Mouse (Mus musculus): Measurements from ENCODE around the gene Ptprd. TPM values are rescaled to one million over a fixed set of nuclear protein-coding genes. Genes with fewer than 3 reads are reported as not detected.

The Ptprd gene
- total RNA-seq, 1 experiment: 1.3 TPM

DNA sequence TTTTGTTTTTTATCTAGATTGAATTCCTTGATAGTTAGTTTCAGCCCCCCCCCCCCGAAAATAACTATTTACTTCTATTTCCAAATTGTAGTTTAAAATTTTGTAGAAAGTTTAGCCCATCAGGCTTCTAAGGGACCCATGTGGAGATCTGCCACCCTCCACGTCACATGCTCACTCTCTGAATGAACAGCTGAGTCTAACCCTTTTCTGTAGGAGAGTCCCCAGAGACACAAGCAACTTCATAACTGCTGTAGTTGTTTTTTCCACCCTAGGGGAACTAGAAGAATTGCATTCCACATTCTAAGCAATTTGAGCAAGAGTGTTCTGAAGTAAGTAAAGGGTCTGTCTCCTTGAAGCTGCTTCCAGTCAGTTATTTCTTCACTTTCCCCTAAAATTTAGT is 1989.2 kb downstream of the Ptprd start:
- Histone ChIP-seq H3K4me1 (ENCODE audit: control insufficient read depth in 2 of 2, insufficient read depth in 2 of 2, low read length in 2 of 2, poor library complexity in 1 of 2) (no peaks in the 10 kb centered on the region), H3K27ac (ENCODE audit: insufficient read depth, low read depth, low read length, poor library complexity, severe bottlenecking) (no peak overlapping the region), H3K9ac (ENCODE audit: insufficient read depth, low read depth, low read length, poor library complexity, severe bottlenecking) (no peak overlapping the region), H3K9me3 (ENCODE audit: control insufficient read depth, insufficient read depth, low read depth, low read length) (no peaks in the 10 kb centered on the region), H3K4me3 (ENCODE audit: insufficient read depth in 1 of 2, low read depth in 1 of 2, low read length in 2 of 2, poor library complexity in 1 of 2, severe bottlenecking in 1 of 2) (no peak overlapping the region), H3K36me3 (ENCODE audit: control insufficient read depth, insufficient read depth, low read length, poor library complexity, severe bottlenecking) (no peaks in the 10 kb centered on the region)
- no peak for DNase-seq (ENCODE audit: low read depth, low spot score)
- TF ChIP-seq ZC3H11A (IDR thresholded peaks at IDR 0.05; ENCODE audit: borderline replicate concordance, low read depth, low read length) (no peak), CHD2 (IDR thresholded peaks at IDR 0.05; ENCODE audit: low read depth, low read length) (no peak), HCFC1 (IDR thresholded peaks at IDR 0.05; ENCODE audit: borderline replicate concordance, insufficient read depth, low read length) (no peak), MAFK (IDR thresholded peaks at IDR 0.05; ENCODE audit: insufficient read depth, low read depth, low read length) (no peak), ZNF384 (IDR thresholded peaks at IDR 0.05; ENCODE audit: low read depth, low read length) (no peak)
- in situ Hi-C loops (cut with MboI; ENCODE audit: low sequenced_read_pairs in 2 of 2, unreplicated experiment in 2 of 2): no loop called here

DNA sequence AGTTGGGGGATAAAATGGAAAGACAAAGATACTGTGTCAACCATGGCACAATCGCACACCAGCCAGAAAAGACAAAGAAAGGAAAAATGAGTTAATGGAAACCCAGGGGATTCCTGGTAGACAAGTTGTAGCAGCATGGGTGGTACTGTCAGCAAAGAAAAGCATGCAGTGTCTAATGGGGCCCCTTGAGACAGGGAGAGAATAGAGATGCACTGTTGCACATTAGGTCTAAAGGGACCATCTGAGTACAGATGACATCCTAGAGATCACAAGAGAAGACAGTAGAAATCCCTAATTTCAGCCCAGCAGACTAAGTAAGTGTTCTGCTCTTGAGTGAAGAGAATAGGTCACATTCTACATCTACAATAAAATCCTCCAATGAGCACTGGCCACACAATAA is 1993.7 kb downstream of the Ptprd start:
- H3K9me3 ChIP-seq (ENCODE audit: control insufficient read depth, insufficient read depth, low read depth, low read length): no peaks in the 10 kb centered on the region
- no peak for DNase-seq (ENCODE audit: low read depth, low spot score)
- no peak overlapping the region for H3K9ac ChIP-seq (ENCODE audit: insufficient read depth, low read depth, low read length, poor library complexity, severe bottlenecking)
- TF ChIP-seq ZNF384 (IDR thresholded peaks at IDR 0.05; ENCODE audit: low read depth, low read length): no peak
- no peak for TF ChIP-seq MAFK (IDR thresholded peaks at IDR 0.05; ENCODE audit: insufficient read depth, low read depth, low read length)
- TF ChIP-seq HCFC1 (IDR thresholded peaks at IDR 0.05; ENCODE audit: borderline replicate concordance, insufficient read depth, low read length): no peak
- TF ChIP-seq ZC3H11A (IDR thresholded peaks at IDR 0.05; ENCODE audit: borderline replicate concordance, low read depth, low read length): no peak
- no peak for TF ChIP-seq CHD2 (IDR thresholded peaks at IDR 0.05; ENCODE audit: low read depth, low read length)
- H3K27ac ChIP-seq (ENCODE audit: insufficient read depth, low read depth, low read length, poor library complexity, severe bottlenecking): no peak overlapping the region
- H3K36me3 ChIP-seq (ENCODE audit: control insufficient read depth, insufficient read depth, low read length, poor library complexity, severe bottlenecking): no peaks in the 10 kb centered on the region
- in situ Hi-C loops (cut with MboI; ENCODE audit: low sequenced_read_pairs in 2 of 2, unreplicated experiment in 2 of 2): no loop called here
- no peaks in the 10 kb centered on the region for H3K4me1 ChIP-seq (ENCODE audit: control insufficient read depth in 2 of 2, insufficient read depth in 2 of 2, low read length in 2 of 2, poor library complexity in 1 of 2)
- no peak overlapping the region for H3K4me3 ChIP-seq (ENCODE audit: insufficient read depth in 1 of 2, low read depth in 1 of 2, low read length in 2 of 2, poor library complexity in 1 of 2, severe bottlenecking in 1 of 2)

DNA sequence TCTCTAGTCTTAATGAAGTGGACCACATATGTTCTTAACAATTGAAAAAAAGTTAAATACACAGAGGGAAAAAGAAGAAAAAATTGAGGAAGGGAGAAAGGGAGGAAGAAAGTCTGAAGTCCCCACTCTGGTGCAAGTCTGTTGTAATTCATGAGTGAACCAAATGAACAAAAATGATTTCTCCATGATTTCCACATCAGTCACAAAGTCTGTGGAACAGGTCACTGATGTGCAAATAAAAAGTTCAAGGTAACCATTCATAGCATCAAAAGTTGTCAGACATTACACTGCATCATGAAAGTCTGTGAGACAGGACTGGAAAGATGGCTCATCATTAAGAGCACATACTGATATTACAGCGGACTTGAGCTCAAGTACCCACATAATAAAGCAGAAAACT is 1996.6 kb downstream of the Ptprd start:
- Histone ChIP-seq H3K9ac (ENCODE audit: insufficient read depth, low read depth, low read length, poor library complexity, severe bottlenecking) (no peak overlapping the region), H3K4me1 (ENCODE audit: control insufficient read depth in 2 of 2, insufficient read depth in 2 of 2, low read length in 2 of 2, poor library complexity in 1 of 2) (no peaks in the 10 kb centered on the region), H3K36me3 (ENCODE audit: control insufficient read depth, insufficient read depth, low read length, poor library complexity, severe bottlenecking) (no peaks in the 10 kb centered on the region), H3K4me3 (ENCODE audit: insufficient read depth in 1 of 2, low read depth in 1 of 2, low read length in 2 of 2, poor library complexity in 1 of 2, severe bottlenecking in 1 of 2) (no peak overlapping the region), H3K27ac (ENCODE audit: insufficient read depth, low read depth, low read length, poor library complexity, severe bottlenecking) (no peak overlapping the region), H3K9me3 (ENCODE audit: control insufficient read depth, insufficient read depth, low read depth, low read length) (no peaks in the 10 kb centered on the region)
- in situ Hi-C loops (cut with MboI; ENCODE audit: low sequenced_read_pairs in 2 of 2, unreplicated experiment in 2 of 2): no loop called here
- DNase-seq (ENCODE audit: low read depth, low spot score): no peak
- no peak for TF ChIP-seq CHD2 (IDR thresholded peaks at IDR 0.05; ENCODE audit: low read depth, low read length)
- no peak for TF ChIP-seq ZC3H11A (IDR thresholded peaks at IDR 0.05; ENCODE audit: borderline replicate concordance, low read depth, low read length)
- TF ChIP-seq MAFK (IDR thresholded peaks at IDR 0.05; ENCODE audit: insufficient read depth, low read depth, low read length): no peak
- TF ChIP-seq ZNF384 (IDR thresholded peaks at IDR 0.05; ENCODE audit: low read depth, low read length): no peak
- no peak for TF ChIP-seq HCFC1 (IDR thresholded peaks at IDR 0.05; ENCODE audit: borderline replicate concordance, insufficient read depth, low read length)

DNA sequence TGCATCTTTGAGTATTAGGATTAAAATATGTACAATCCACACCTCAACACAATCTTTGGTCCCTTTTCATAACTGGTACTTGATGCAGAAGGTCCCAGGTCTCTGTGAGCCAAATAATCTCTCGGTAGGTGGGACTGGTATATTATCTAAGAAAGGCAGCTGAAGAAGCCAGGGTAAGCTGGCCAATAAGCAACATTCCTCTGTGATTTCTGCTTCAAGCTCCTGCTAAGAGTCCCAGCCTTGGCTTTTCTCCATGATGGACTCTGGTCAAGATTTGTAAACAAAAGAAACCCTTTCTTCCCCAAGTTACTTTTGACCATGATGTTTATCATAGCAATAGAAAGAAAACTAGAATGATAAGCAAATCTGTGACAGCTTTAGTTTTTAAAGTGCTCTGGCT is 2012.4 kb downstream of the Ptprd start:
- no peak for TF ChIP-seq ZC3H11A (IDR thresholded peaks at IDR 0.05; ENCODE audit: borderline replicate concordance, low read depth, low read length)
- TF ChIP-seq MAFK (IDR thresholded peaks at IDR 0.05; ENCODE audit: insufficient read depth, low read depth, low read length): no peak
- no peak for TF ChIP-seq HCFC1 (IDR thresholded peaks at IDR 0.05; ENCODE audit: borderline replicate concordance, insufficient read depth, low read length)
- no peak for TF ChIP-seq CHD2 (IDR thresholded peaks at IDR 0.05; ENCODE audit: low read depth, low read length)
- TF ChIP-seq ZNF384 (IDR thresholded peaks at IDR 0.05; ENCODE audit: low read depth, low read length): no peak
- H3K9me3 ChIP-seq (ENCODE audit: control insufficient read depth, insufficient read depth, low read depth, low read length): no peaks in the 10 kb centered on the region
- H3K27ac ChIP-seq (ENCODE audit: insufficient read depth, low read depth, low read length, poor library complexity, severe bottlenecking): no peak overlapping the region
- H3K4me1 ChIP-seq (ENCODE audit: control insufficient read depth in 2 of 2, insufficient read depth in 2 of 2, low read length in 2 of 2, poor library complexity in 1 of 2): no peaks in the 10 kb centered on the region
- in situ Hi-C loops (cut with MboI; ENCODE audit: low sequenced_read_pairs in 2 of 2, unreplicated experiment in 2 of 2): no loop called here
- no peak for DNase-seq (ENCODE audit: low read depth, low spot score)
- H3K36me3 ChIP-seq (ENCODE audit: control insufficient read depth, insufficient read depth, low read length, poor library complexity, severe bottlenecking): no peaks in the 10 kb centered on the region
- no peak overlapping the region for H3K9ac ChIP-seq (ENCODE audit: insufficient read depth, low read depth, low read length, poor library complexity, severe bottlenecking)
- no peak overlapping the region for H3K4me3 ChIP-seq (ENCODE audit: insufficient read depth in 1 of 2, low read depth in 1 of 2, low read length in 2 of 2, poor library complexity in 1 of 2, severe bottlenecking in 1 of 2)

DNA sequence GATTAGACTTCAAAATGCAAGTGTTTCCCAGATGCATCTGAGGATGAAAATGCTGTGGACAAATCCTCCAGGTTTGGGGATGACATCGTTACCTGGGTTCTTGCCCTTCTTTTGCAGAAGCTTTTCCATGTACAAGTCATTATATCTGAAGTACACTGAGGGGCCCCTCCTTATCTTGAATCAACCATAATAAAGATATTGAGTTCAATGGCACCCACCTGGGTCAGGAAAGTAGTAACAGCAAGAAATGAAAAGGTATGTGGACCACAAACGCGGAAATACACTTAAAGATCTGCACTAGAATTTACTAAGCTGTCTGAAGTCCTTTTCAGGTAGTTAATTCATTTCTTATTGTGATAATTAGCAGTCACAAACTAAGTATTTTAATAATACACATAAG is 2017.0 kb downstream of the Ptprd start:
- Histone ChIP-seq H3K36me3 (ENCODE audit: control insufficient read depth, insufficient read depth, low read length, poor library complexity, severe bottlenecking) (no peaks in the 10 kb centered on the region), H3K9me3 (ENCODE audit: control insufficient read depth, insufficient read depth, low read depth, low read length) (no peaks in the 10 kb centered on the region), H3K9ac (ENCODE audit: insufficient read depth, low read depth, low read length, poor library complexity, severe bottlenecking) (no peak overlapping the region), H3K27ac (ENCODE audit: insufficient read depth, low read depth, low read length, poor library complexity, severe bottlenecking) (no peak overlapping the region), H3K4me3 (ENCODE audit: insufficient read depth in 1 of 2, low read depth in 1 of 2, low read length in 2 of 2, poor library complexity in 1 of 2, severe bottlenecking in 1 of 2) (no peak overlapping the region), H3K4me1 (ENCODE audit: control insufficient read depth in 2 of 2, insufficient read depth in 2 of 2, low read length in 2 of 2, poor library complexity in 1 of 2) (no peaks in the 10 kb centered on the region)
- no peak for DNase-seq (ENCODE audit: low read depth, low spot score)
- in situ Hi-C loops (cut with MboI; ENCODE audit: low sequenced_read_pairs in 2 of 2, unreplicated experiment in 2 of 2): no loop called here
- no peak for TF ChIP-seq CHD2 (IDR thresholded peaks at IDR 0.05; ENCODE audit: low read depth, low read length)
- TF ChIP-seq HCFC1 (IDR thresholded peaks at IDR 0.05; ENCODE audit: borderline replicate concordance, insufficient read depth, low read length): no peak
- no peak for TF ChIP-seq ZC3H11A (IDR thresholded peaks at IDR 0.05; ENCODE audit: borderline replicate concordance, low read depth, low read length)
- TF ChIP-seq MAFK (IDR thresholded peaks at IDR 0.05; ENCODE audit: insufficient read depth, low read depth, low read length): no peak
- no peak for TF ChIP-seq ZNF384 (IDR thresholded peaks at IDR 0.05; ENCODE audit: low read depth, low read length)
